Mouse (Mus musculus): Measurements from ENCODE around the gene Nlrp6.

DNA sequence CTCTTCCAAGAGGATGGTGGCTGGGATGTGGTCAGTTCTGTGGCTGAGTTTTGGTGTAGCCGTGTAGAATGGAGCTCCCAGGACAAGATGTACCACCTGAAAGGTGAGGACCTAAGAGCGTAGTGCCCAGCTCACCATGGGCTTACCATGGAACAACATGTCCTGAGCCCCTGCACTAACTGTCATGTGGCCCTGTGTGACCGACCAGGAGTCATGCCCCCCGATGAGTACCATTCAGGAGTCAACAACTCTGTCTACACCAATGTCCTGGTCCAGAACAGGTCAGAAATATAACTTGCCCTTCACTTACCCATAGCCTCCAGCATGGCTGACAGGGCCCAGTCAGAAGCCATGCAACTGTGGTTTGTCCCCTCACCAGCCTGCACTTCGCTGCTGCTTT lies 24.5 kb downstream of the Nlrp6 start:
- TF ChIP-seq CTCF (IDR thresholded peaks at IDR 0.05; ENCODE audit: low read depth) (no peak), EP300 (IDR thresholded peaks at IDR 0.05; ENCODE audit: low read depth) (no peak)
